27 mouse cellular contexts compared by ENCODE assay signal in genomic region chr1:182226261-182226660, GRCm38 (mm10). TPM values are rescaled to one million over a fixed set of nuclear protein-coding genes. Genes with fewer than 3 reads are reported as not detected.
DNase-seq lines count a peak whose midpoint lies in the region; ATAC-seq and TF ChIP-seq lines count a peak whose summit lies in the region.
"Had no signal": no experiment of that assay in that cellular context is flagged by ENCODE, and none has a peak within 500 bp of the region (broad histone marks: within the 10 kb centered on the region; RNA-seq: fewer than 3 reads in every experiment).

No protein-coding gene starts in this region.

- ATAC-seq in monocyte, adult 5-6 weeks (replicated peaks; ENCODE audit: insufficient number of reproducible peaks, low FRiP score, low TSS enrichment, poor library complexity, severe bottlenecking) = 0 out of 2 replicates have a peak, but pooled peaks have one; percentile 17
- ATAC-seq in midbrain, postnatal 0 days (ENCODE audit: low FRiP score) = no peak
- ATAC-seq: activated CD4-positive, CD25-positive, alpha-beta regulatory T cell, adult 4 months; CD4-positive, CD25-positive, alpha-beta regulatory T cell, adult 4 months; forebrain, embryonic 15.5 days; hindbrain, postnatal 0 days had no signal

- 86% methylated on average over 9 of the region's 9 CpGs for WGBS in thymus, adult 2 months
- 95% methylated on average over 9 of the region's 9 CpGs for WGBS in midbrain, postnatal 0 days

- H3K36me3 ChIP-seq in thymus, adult 2 months (ENCODE audit: control insufficient read depth, insufficient read depth, low read length) = no peaks in the 10 kb centered on the region
- H3K36me3 ChIP-seq in midbrain, postnatal 0 days (ENCODE audit: insufficient read depth, low read length) = no peaks in the 10 kb centered on the region
- H3K36me3 ChIP-seq: embryonic facial prominence, embryonic 10.5 days; embryonic facial prominence, embryonic 13.5 days; forebrain, embryonic 12.5 days; forebrain, embryonic 15.5 days; heart, embryonic 12.5 days; heart, embryonic 15.5 days had no signal

- intact Hi-C loops in left cerebral cortex, postnatal 14 days (cut with DNase I) = loop anchor here (5.0 kb wide), 1 partner anchor 301 kb away; no protein-coding TSS in a partner anchor

- no peak overlapping the region for H3K4me2 ChIP-seq in midbrain, postnatal 0 days (ENCODE audit: low read depth, low read length, poor library complexity, severe bottlenecking)
- H3K4me2 ChIP-seq: embryonic facial prominence, embryonic 13.5 days; forebrain, embryonic 12.5 days; forebrain, embryonic 15.5 days; heart, embryonic 12.5 days; heart, embryonic 15.5 days; hindbrain, embryonic 14.5 days had no signal

- no peak for TF ChIP-seq POLR2A in thymus, adult 2 months (IDR thresholded peaks at IDR 0.05; ENCODE audit: control insufficient read depth, extremely low read depth, insufficient read depth, low read length, poor library complexity)

- no peaks in the 10 kb centered on the region for H3K27me3 ChIP-seq in thymus, adult 2 months (ENCODE audit: control insufficient read depth, insufficient read depth, low read length)
- no peaks in the 10 kb centered on the region for H3K27me3 ChIP-seq in midbrain, postnatal 0 days (ENCODE audit: insufficient read depth, low read length)
- H3K27me3 ChIP-seq: embryonic facial prominence, embryonic 13.5 days; forebrain, embryonic 12.5 days; forebrain, embryonic 15.5 days; heart, embryonic 12.5 days; heart, embryonic 15.5 days had no signal

- no peak overlapping the region for H3K9ac ChIP-seq in midbrain, postnatal 0 days (replicated peaks; ENCODE audit: low read length, poor library complexity, severe bottlenecking)
- H3K9ac ChIP-seq: embryonic facial prominence, embryonic 13.5 days; forebrain, embryonic 12.5 days; forebrain, embryonic 15.5 days; heart, embryonic 12.5 days; heart, embryonic 15.5 days; hindbrain, embryonic 14.5 days had no signal

- H3K4me1 ChIP-seq in thymus, adult 2 months (replicated peaks; ENCODE audit: control insufficient read depth, insufficient read depth, low read length) = peaks cover 4% of the 10 kb centered on the region; the same call in 1 of the 2 replicates
- no peaks in the 10 kb centered on the region for H3K4me1 ChIP-seq in midbrain, postnatal 0 days (ENCODE audit: insufficient read depth, low read length)
- H3K4me1 ChIP-seq: forebrain, embryonic 12.5 days; forebrain, embryonic 15.5 days; heart, embryonic 15.5 days had no signal

- no peak for DNase-seq in thymus, adult 2 months
- no peak for DNase-seq in thymus, adult 18-20 months
- peak; percentile 8 for DNase-seq in thymus, postnatal 25 days
- no peak for DNase-seq in left cerebral cortex, postnatal 14 days (ENCODE audit: low spot score in 2 of 2)
- no peak for DNase-seq in midbrain, postnatal 0 days (ENCODE audit: low spot score)
- DNase-seq: adrenal gland, adult 8-10 months; adrenal gland, postnatal 25 days; cerebellum, adult 11-12 months; cerebellum, adult 8-10 months; cerebellum, postnatal 10 days; cerebellum, postnatal 36 days; embryo, embryonic 11 days; gastrocnemius, postnatal 25 days; heart, postnatal 10 days; heart, postnatal 4 days had no signal

- TF ChIP-seq CTCF in thymus, adult 2 months (IDR thresholded peaks at IDR 0.05; ENCODE audit: borderline replicate concordance, control insufficient read depth, extremely low read depth, insufficient read depth, low read length, poor library complexity) = no peak
- no peak for TF ChIP-seq CTCF in midbrain, postnatal 0 days (IDR thresholded peaks at IDR 0.05)

- no peak overlapping the region for H3K4me3 ChIP-seq in thymus, adult 2 months (ENCODE audit: control insufficient read depth, insufficient read depth, low read length)
- no peak overlapping the region for H3K4me3 ChIP-seq in midbrain, postnatal 0 days (ENCODE audit: low read depth, low read length)
- H3K4me3 ChIP-seq: embryonic facial prominence, embryonic 10.5 days; embryonic facial prominence, embryonic 13.5 days; erythroblast, embryonic 14.5 days; forebrain, embryonic 12.5 days; forebrain, embryonic 15.5 days; heart, embryonic 12.5 days; heart, embryonic 15.5 days had no signal

- no peaks in the 10 kb centered on the region for H3K9me3 ChIP-seq in midbrain, postnatal 0 days (ENCODE audit: low read length)
- H3K9me3 ChIP-seq: forebrain, embryonic 15.5 days; heart, embryonic 15.5 days had no signal

- H3K27ac ChIP-seq in thymus, adult 2 months (ENCODE audit: control insufficient read depth, insufficient read depth, low read length) = peak overlapping the region; percentile 26; the same call in 1 of the 2 replicates
- no peak overlapping the region for H3K27ac ChIP-seq in midbrain, postnatal 0 days (ENCODE audit: low read depth, low read length)
- H3K27ac ChIP-seq: embryonic facial prominence, embryonic 10.5 days; embryonic facial prominence, embryonic 13.5 days; forebrain, embryonic 12.5 days; forebrain, embryonic 15.5 days; hindbrain, embryonic 14.5 days; hindbrain, postnatal 0 days had no signal

RNA-seq across cellular contexts. Expression of gene Degs1, which starts 56.3 kb away (rescaled TPM):
- 53.7 and 67.3 TPM in 2 replicates for polyA plus RNA-seq in thymus, adult 2 months (2012; rRNA removed)
- total RNA-seq in monocyte, adult 5-6 weeks (2017) = 126 to 162 TPM (median 142 TPM) in 3 replicates
- 10 to 100 TPM; 68.5 to 75.1 TPM for total RNA-seq in left cerebral cortex, postnatal 14 days (2021)
- total RNA-seq in midbrain, postnatal 0 days (2014; rRNA removed) = 83.0 and 97.7 TPM in 2 replicates
- polyA plus RNA-seq in midbrain, postnatal 0 days (2015; fragmentation: Nextera tagmentation; extraction: Ambion mirVana) = 107 and 112 TPM in 2 replicates
